Mouse (Mus musculus) CH12.LX (cell line): Measurements from ENCODE around the gene Samd1. TPM values are rescaled to one million over a fixed set of nuclear protein-coding genes. Genes with fewer than 3 reads are reported as not detected.
A peak's percentile ranks its signal among the peaks of the same experiment; 100 is the strongest.

Experiments
- DNase-seq: peaks from one replicate; pipeline ENCODE4 v3.0.0-alpha.2; 2013; ENCODE audit errors: extremely low read depth
- H3K27ac ChIP-seq: 2 replicates; pipeline ENCODE4 v1.5.1; 2012; ENCODE audit warnings: low read depth, mild to moderate bottlenecking, control low read depth, moderate library complexity; ENCODE audit not compliant: insufficient read depth
- H3K27me3 ChIP-seq: replicated peaks from 2 replicates; pipeline ENCODE3; 2012; ENCODE audit warnings: inconsistent platforms
- H3K36me3 ChIP-seq, 2 experiments: replicated peaks in 1 of 2; 2 replicates each; pipeline versions ENCODE3 to v1.6.1; 2012; ENCODE audit warnings: inconsistent platforms in 1 of 2, low read length in 1 of 2, mild to moderate bottlenecking in 1 of 2, mixed read lengths in 1 of 2, moderate library complexity in 1 of 2; ENCODE audit not compliant: control insufficient read depth in 1 of 2, insufficient read depth in 1 of 2
- H3K4me1 ChIP-seq, 2 experiments: 2 replicates each; pipeline ENCODE4 v1.6.1; 2012; ENCODE audit warnings: inconsistent platforms in 1 of 2, moderate library complexity in 1 of 2; ENCODE audit not compliant: insufficient read depth in 2 of 2, control insufficient read depth in 1 of 2
- H3K4me2 ChIP-seq: 2 replicates; pipeline ENCODE4 v1.6.1; 2012; ENCODE audit warnings: low read depth, mild to moderate bottlenecking, control low read depth; ENCODE audit not compliant: poor library complexity, insufficient read depth, severe bottlenecking
- H3K4me3 ChIP-seq, 3 experiments: fragments of 150-350 bp in 1 of 3; sonication (generic) in 1 of 3; replicated peaks in 1 of 3; 2 replicates each; pipeline versions ENCODE3 to v1.5.1; 2011 to 2012; ENCODE audit warnings: low read depth in 2 of 3, low read length in 2 of 3, mild to moderate bottlenecking in 2 of 3, moderate library complexity in 2 of 3, control low read depth in 1 of 3, improper control_type of control experiment in 1 of 3, inconsistent platforms in 1 of 3, mixed read lengths in 1 of 3; ENCODE audit not compliant: poor library complexity in 1 of 3
- H3K79me2 ChIP-seq: replicated peaks from 2 replicates; pipeline ENCODE4 v1.6.1; 2012; ENCODE audit warnings: mild to moderate bottlenecking, moderate library complexity; ENCODE audit not compliant: control insufficient read depth, poor library complexity, insufficient read depth, severe bottlenecking; ENCODE audit errors: extremely low read depth
- H3K9ac ChIP-seq: 2 replicates; pipeline ENCODE4 v1.6.1; 2012; ENCODE audit warnings: low read depth, mild to moderate bottlenecking, control low read depth, moderate library complexity; ENCODE audit not compliant: insufficient read depth
- H3K9me3 ChIP-seq: replicated peaks from 2 replicates; pipeline ENCODE3; 2012; ENCODE audit warnings: low read length, inconsistent platforms, mixed read lengths
- BHLHE40 ChIP-seq: IDR thresholded peaks from 2 replicates; pipeline ENCODE4 v1.6.1; 2011; ENCODE audit warnings: mild to moderate bottlenecking, low read depth, low read length, improper control_type of control experiment
- CHD2 ChIP-seq: IDR thresholded peaks from 2 replicates; pipeline ENCODE4 v1.6.1; 2011; ENCODE audit warnings: low read length, improper control_type of control experiment
- CTCF ChIP-seq, 2 experiments: IDR thresholded peaks in 1 of 2; conservative IDR thresholded peaks in 1 of 2; 2 replicates each; pipeline ENCODE4 v1.5.1; 2011 to 2012; ENCODE audit warnings: low read depth in 2 of 2, low read length in 2 of 2, improper control_type of control experiment in 1 of 2, inconsistent platforms in 1 of 2, mild to moderate bottlenecking in 1 of 2, moderate library complexity in 1 of 2
- E2F4 ChIP-seq: IDR thresholded peaks from 2 replicates; pipeline ENCODE4 v1.6.1; 2011; ENCODE audit warnings: low read depth, low read length, improper control_type of control experiment; ENCODE audit not compliant: insufficient replicate concordance
- EP300 ChIP-seq: IDR thresholded peaks from 2 replicates; pipeline ENCODE4 v1.6.1; 2011; ENCODE audit warnings: low read length, improper control_type of control experiment
- ETS1 ChIP-seq: conservative IDR thresholded peaks from 2 replicates; pipeline ENCODE4 v1.6.1; 2012; ENCODE audit warnings: low read depth, mild to moderate bottlenecking, inconsistent platforms, low read length, improper control_type of control experiment, moderate library complexity
- GABPA ChIP-seq: IDR thresholded peaks from 2 replicates; pipeline ENCODE4 v1.6.1; 2012; ENCODE audit warnings: low read depth, low read length, improper control_type of control experiment, inconsistent platforms; ENCODE audit not compliant: insufficient replicate concordance
- IRF4 ChIP-seq: IDR thresholded peaks from 2 replicates; pipeline ENCODE4 v1.6.1; 2014; ENCODE audit warnings: low read depth, mild to moderate bottlenecking, inconsistent platforms, low read length, improper control_type of control experiment
- KAT2A ChIP-seq: IDR thresholded peaks from 2 replicates; pipeline ENCODE4 v1.6.1; 2012; ENCODE audit warnings: low read length, improper control_type of control experiment, inconsistent platforms; ENCODE audit not compliant: insufficient replicate concordance
- MAFK ChIP-seq: IDR thresholded peaks from 2 replicates; pipeline ENCODE4 v1.6.1; 2011; ENCODE audit warnings: low read length, improper control_type of control experiment; ENCODE audit not compliant: insufficient replicate concordance
- MAX ChIP-seq: IDR thresholded peaks from 2 replicates; pipeline ENCODE4 v1.6.1; 2011; ENCODE audit warnings: low read length, improper control_type of control experiment
- MAZ ChIP-seq: IDR thresholded peaks from 2 replicates; pipeline ENCODE4 v1.6.1; 2012; ENCODE audit warnings: low read depth, mild to moderate bottlenecking, inconsistent platforms, low read length, improper control_type of control experiment, moderate library complexity
- MEF2A ChIP-seq: IDR thresholded peaks from 2 replicates; pipeline ENCODE4 v1.6.1; 2014; ENCODE audit warnings: low read depth, mild to moderate bottlenecking, inconsistent platforms, low read length, improper control_type of control experiment, borderline replicate concordance
- MXI1 ChIP-seq: IDR thresholded peaks from 2 replicates; pipeline ENCODE4 v1.6.1; 2011; ENCODE audit warnings: mild to moderate bottlenecking, low read depth, low read length, improper control_type of control experiment
- MYC ChIP-seq: IDR thresholded peaks from 2 replicates; pipeline ENCODE4 v1.6.1; 2011; ENCODE audit warnings: low read depth, mild to moderate bottlenecking, improper control_type of control experiment, low read length
- NELFE ChIP-seq: IDR thresholded peaks from 2 replicates; pipeline ENCODE4 v1.6.1; 2011; ENCODE audit warnings: low read depth, low read length, improper control_type of control experiment
- POLR2AphosphoS2 ChIP-seq: IDR thresholded peaks from 2 replicates; pipeline ENCODE4 v1.6.1; 2011; ENCODE audit warnings: low read depth, low read length, improper control_type of control experiment
- RAD21 ChIP-seq: IDR thresholded peaks from 2 replicates; pipeline ENCODE4 v1.6.1; 2011; ENCODE audit warnings: low read depth, mild to moderate bottlenecking, low read length, improper control_type of control experiment, moderate library complexity
- SIN3A ChIP-seq: IDR thresholded peaks from 2 replicates; pipeline ENCODE4 v1.6.1; 2012; ENCODE audit warnings: low read length, improper control_type of control experiment, inconsistent platforms
- SMC3 ChIP-seq: IDR thresholded peaks from 2 replicates; pipeline ENCODE4 v1.6.1; 2011; ENCODE audit warnings: low read depth, low read length, improper control_type of control experiment
- TCF12 ChIP-seq: IDR thresholded peaks from 2 replicates; pipeline ENCODE4 v1.6.1; 2014; ENCODE audit warnings: low read depth, mild to moderate bottlenecking, inconsistent platforms, low read length, improper control_type of control experiment
- UBTF ChIP-seq: IDR thresholded peaks from 2 replicates; pipeline ENCODE4 v1.6.1; 2012; ENCODE audit warnings: low read depth, mild to moderate bottlenecking, inconsistent platforms, low read length, improper control_type of control experiment, moderate library complexity
- USF1 ChIP-seq: IDR thresholded peaks from 2 replicates; pipeline ENCODE4 v1.6.1; 2014; ENCODE audit warnings: low read depth, mild to moderate bottlenecking, inconsistent platforms, low read length, improper control_type of control experiment
- USF2 ChIP-seq: conservative IDR thresholded peaks from 2 replicates; pipeline ENCODE4 v1.6.1; 2011; ENCODE audit warnings: low read depth, low read length, improper control_type of control experiment
- ZKSCAN1 ChIP-seq: IDR thresholded peaks from 2 replicates; pipeline ENCODE4 v1.6.1; 2012; ENCODE audit warnings: low read depth, inconsistent platforms, low read length, improper control_type of control experiment, borderline replicate concordance
- dilution Hi-C: fragments of 300-500 bp; cut with MboI; formaldehyde crosslinking; loops from 2 replicates; pipeline ENCODE4 v1.14.3; 2020; ENCODE audit warnings: low sequenced_read_pairs; ENCODE audit not compliant: extremely low pct_unique_long_range_greater_than_20kb, extremely low pct_ligation_motif_present
- in situ Hi-C: fragments of 300-500 bp; cut with MboI; formaldehyde crosslinking; loops from 3 replicates; pipeline ENCODE4 v1.14.3; 2019; ENCODE audit warnings: low sequenced_read_pairs, low pct_ligation_motif_present, low pct_unique_long_range_greater_than_20kb, mixed read lengths
- polyA plus RNA-seq: library from polyadenylated mRNA; unstranded; fragments of >175 nt; gene quantifications from 2 replicates; pipeline ENCODE4 v1.2.1, GENCODE M21; 2012; ENCODE audit warnings: low read depth; ENCODE audit not compliant: insufficient read length
- total RNA-seq, 2 experiments: library from RNA; depleted of rRNA; stranded (reverse); fragments of 300-350 nt in 1 of 2; fragments of >200 nt in 1 of 2; gene quantifications; 2 replicates each; pipeline ENCODE4 v1.2.3; 2012 to 2014

Gene Samd1
- total and polyA plus RNA-seq, 3 experiments: 42.1 to 54.5 (median 42.3) TPM

DNA sequence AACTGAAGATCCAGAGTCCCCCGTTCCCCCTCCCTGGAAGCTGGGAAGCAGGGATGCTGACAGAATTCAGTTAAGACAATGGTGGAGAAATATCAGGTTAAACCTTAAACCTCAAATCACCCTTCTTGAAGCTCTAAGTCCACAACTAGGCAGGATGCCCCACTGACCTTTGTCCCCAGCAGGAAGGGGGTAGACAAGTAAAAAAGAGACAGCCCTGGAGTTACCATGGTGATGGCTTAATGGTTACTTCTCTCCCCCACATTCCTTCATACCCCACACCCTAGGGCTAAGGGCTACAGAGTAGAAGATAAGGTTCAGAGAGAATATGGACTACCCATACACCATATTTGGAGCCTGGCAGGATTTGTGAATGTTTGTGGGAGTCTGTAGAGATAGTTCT is 26.2 kb downstream of the Samd1 start:
- H3K4me3 ChIP-seq: no peak overlapping the region
- no peak for DNase-seq
- dilution Hi-C loops: no loop called here
- no peaks in the 10 kb centered on the region for H3K79me2 ChIP-seq
- H3K9ac ChIP-seq: no peak overlapping the region
- peaks cover 0 to 4% of the 10 kb centered on the region in 2 experiments; a peak in 2 of 4 replicates for H3K4me1 ChIP-seq
- H3K27ac ChIP-seq: no peak overlapping the region
- in situ Hi-C loops: no loop called here
- no peaks in the 10 kb centered on the region for H3K9me3 ChIP-seq
- peaks cover 22% of the 10 kb centered on the region for H3K27me3 ChIP-seq
- TF ChIP-seq USF1: no peak
- no peak overlapping the region for H3K4me2 ChIP-seq
- H3K36me3 ChIP-seq: no peaks in the 10 kb centered on the region

- no peaks in the 10 kb centered on the region for H3K9me3 ChIP-seq
- H3K4me3 ChIP-seq: no peak overlapping the region
- TF ChIP-seq USF2 (no peak), GABPA (no peak), NELFE (no peak), MEF2A (no peak), SMC3 (peak; percentile 40), ZKSCAN1 (no peak), E2F4 (no peak), KAT2A (no peak), ETS1 (no peak), USF1 (no peak), SIN3A (no peak), EP300 (no peak), MAFK (no peak), MXI1 (no peak), RAD21 (peak; percentile 43), BHLHE40 (no peak), CTCF (conservative IDR thresholded peaks at IDR 0.05 in 1 of 2, IDR thresholded peaks at IDR 0.05 in 1 of 2; ENCODE audit: low read depth in 2 of 2, low read length in 2 of 2) (peak; percentile 77 to 83), UBTF (no peak), MAZ (no peak), IRF4 (no peak), POLR2AphosphoS2 (no peak), MYC (peak; percentile 82), CHD2 (no peak), MAX (peak; percentile 60; the same call in 1 of the 2 replicates), TCF12 (no peak)
- in situ Hi-C loops: no loop called here
- peaks cover 22% of the 10 kb centered on the region for H3K27me3 ChIP-seq
- H3K9ac ChIP-seq: no peak overlapping the region
- no peaks in the 10 kb centered on the region for H3K36me3 ChIP-seq
- no peak overlapping the region for H3K4me2 ChIP-seq
- H3K79me2 ChIP-seq: no peaks in the 10 kb centered on the region
- dilution Hi-C loops: no loop called here
- H3K4me1 ChIP-seq: peaks cover 0 to 4% of the 10 kb centered on the region in 2 experiments; a peak in 2 of 4 replicates
- peak; percentile 47 for DNase-seq
- no peak overlapping the region for H3K27ac ChIP-seq
Observed at GRCm38 (mm10) chr8:84024171-84024570, 26.7 kb downstream of the Samd1 start.
